Mouse (Mus musculus) lung, adult 2 months (tissue): ENCODE results near the gene Commd7.

Experiments used
- CTCF ChIP-seq: fragments of 200-500 bp; IDR thresholded peaks from 2 replicates; pipeline ENCODE4 v1.5.1; 2011; ENCODE audit warnings: mild to moderate bottlenecking, low read length, control low read depth; ENCODE audit not compliant: insufficient read depth
- POLR2A ChIP-seq: fragments of 200-500 bp; IDR thresholded peaks from 2 replicates; pipeline ENCODE4 v1.6.1; 2011; ENCODE audit warnings: low read depth, mild to moderate bottlenecking, control low read depth, low read length, borderline replicate concordance; ENCODE audit errors: extremely low read depth

DNA sequence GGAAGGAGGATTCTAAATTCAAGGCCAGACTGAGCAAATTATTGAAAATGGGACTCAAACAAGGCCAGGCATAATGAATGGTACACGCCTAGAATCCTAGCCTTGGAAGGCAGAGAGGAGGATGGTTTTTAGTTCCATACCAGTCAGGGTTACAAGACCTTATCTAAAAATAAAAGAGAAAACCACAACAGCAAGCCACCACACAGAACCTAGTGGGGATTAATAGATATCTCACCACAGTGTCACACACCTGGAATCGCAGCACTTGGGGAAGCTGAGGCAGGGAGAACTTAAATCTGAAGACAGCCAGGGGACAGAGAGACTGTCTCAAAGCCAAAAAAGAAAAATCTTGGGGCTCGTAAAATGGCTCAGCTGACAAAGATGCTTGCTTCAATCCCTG is 1.6 kb downstream of the Commd7 start:
- no peak for TF ChIP-seq CTCF
- no peak for TF ChIP-seq POLR2A
